Mouse (Mus musculus): Measurements from ENCODE around the gene Tdrd6. TPM values are rescaled to one million over a fixed set of nuclear protein-coding genes. Genes with fewer than 3 reads are reported as not detected.

The Tdrd6 gene
- polyA plus RNA-seq (2014; fragmentation: Nextera tagmentation; extraction: Ambion mirVana): not detected in 2 replicates

DNA sequence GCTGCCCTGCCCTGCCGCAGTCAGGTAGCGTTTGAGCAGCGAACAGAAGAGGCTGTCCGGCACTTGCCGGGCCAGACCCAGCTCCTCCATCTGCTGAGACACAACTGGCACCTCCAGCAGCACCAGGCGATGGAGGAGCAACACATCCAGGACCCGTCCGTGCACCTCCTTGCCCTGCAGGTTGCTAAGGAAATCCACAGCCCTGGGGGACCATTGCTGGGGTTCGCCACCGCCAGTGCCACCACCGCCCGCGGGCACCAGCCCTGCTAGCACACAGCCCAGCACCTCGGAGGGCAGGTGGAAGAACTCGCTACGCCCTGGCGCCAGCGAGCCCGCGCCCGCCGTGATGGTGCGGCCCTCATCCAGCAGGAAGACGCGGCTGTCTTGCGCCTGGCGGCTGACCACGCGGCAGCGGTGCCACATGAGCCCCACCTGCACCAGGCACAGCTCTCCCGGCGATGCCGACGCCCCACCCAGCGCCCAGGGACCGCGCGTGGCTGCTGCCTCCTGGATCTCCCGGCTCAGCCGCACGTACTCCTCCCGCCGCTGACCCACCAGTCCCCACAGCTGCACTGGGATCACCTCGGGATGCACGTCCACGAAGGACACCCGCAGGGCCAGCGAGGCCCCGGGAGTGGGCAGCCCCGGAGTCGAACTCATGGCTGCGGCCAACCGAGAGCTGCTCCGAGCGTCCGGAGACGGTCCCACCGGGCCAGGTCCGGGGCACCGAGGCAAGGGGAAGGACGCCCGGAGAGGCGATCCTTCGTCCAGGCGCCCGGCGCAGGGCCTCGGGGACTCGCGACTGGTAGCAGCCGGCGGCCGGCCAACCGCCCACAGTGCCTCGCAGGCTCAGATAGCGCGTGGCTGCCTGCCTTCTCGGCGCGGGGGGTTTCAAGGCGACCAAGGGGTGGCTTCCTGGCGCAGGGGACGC lies at the start of gene Tdrd6:
TSS of gene Tdrd6 (minus strand) at position 804 of the 931 bp plus-strand sequence.
- Histone ChIP-seq H3K27me3 (ENCODE audit: control insufficient read depth, insufficient read depth, low read length) (peaks cover 25% of the 10 kb centered on the region; the same call in 1 of the 2 replicates), H3K4me2 (replicated peaks; ENCODE audit: low read depth, low read length) (peak within 1 kb of the TSS; percentile 72), H3K36me3 (ENCODE audit: control insufficient read depth, insufficient read depth, low read length) (no peaks in the 10 kb centered on the region), H3K27ac (ENCODE audit: low read length) (no peak within 1 kb of the TSS), H3K9me3 (ENCODE audit: control insufficient read depth, low read depth, low read length) (no peaks in the 10 kb centered on the region), H3K9ac (replicated peaks; ENCODE audit: low read depth, low read length) (0 out of 2 replicates have a peak within 1 kb of the TSS, but pooled peaks have one; percentile 2), H3K4me1 (ENCODE audit: control insufficient read depth, insufficient read depth, low read length) (peaks cover 8% of the 10 kb centered on the region; the same call in 1 of the 2 replicates), H3K4me3 (ENCODE audit: low read depth, low read length) (peak within 1 kb of the TSS; percentile 35)
- ATAC-seq (ENCODE audit: insufficient number of reproducible peaks, insufficient read depth, low FRiP score, low read depth): 0 out of 2 replicates have a peak, but pooled peaks have one; percentile 10
- 3% methylated on average over 82 of the region's 83 CpGs for WGBS

GRCm38 (mm10) chr17:43677317-43677716 lies 47.2 kb upstream of the Tdrd6 start:
- H3K4me2 ChIP-seq (replicated peaks; ENCODE audit: low read depth, low read length): no peak overlapping the region
- whole genome bisulfite sequencing: 11% methylated on average over 1 of the region's 1 CpGs
- H3K9me3 ChIP-seq (ENCODE audit: control insufficient read depth, low read depth, low read length): no peaks in the 10 kb centered on the region
- H3K4me1 ChIP-seq (ENCODE audit: control insufficient read depth, insufficient read depth, low read length): no peaks in the 10 kb centered on the region
- no peak overlapping the region for H3K9ac ChIP-seq (replicated peaks; ENCODE audit: low read depth, low read length)
- no peaks in the 10 kb centered on the region for H3K36me3 ChIP-seq (ENCODE audit: control insufficient read depth, insufficient read depth, low read length)
- no peak for ATAC-seq (ENCODE audit: insufficient number of reproducible peaks, insufficient read depth, low FRiP score, low read depth)
- no peaks in the 10 kb centered on the region for H3K27me3 ChIP-seq (ENCODE audit: control insufficient read depth, insufficient read depth, low read length)
- no peak overlapping the region for H3K27ac ChIP-seq (ENCODE audit: low read length)
- H3K4me3 ChIP-seq (ENCODE audit: low read depth, low read length): no peak overlapping the region

DNA sequence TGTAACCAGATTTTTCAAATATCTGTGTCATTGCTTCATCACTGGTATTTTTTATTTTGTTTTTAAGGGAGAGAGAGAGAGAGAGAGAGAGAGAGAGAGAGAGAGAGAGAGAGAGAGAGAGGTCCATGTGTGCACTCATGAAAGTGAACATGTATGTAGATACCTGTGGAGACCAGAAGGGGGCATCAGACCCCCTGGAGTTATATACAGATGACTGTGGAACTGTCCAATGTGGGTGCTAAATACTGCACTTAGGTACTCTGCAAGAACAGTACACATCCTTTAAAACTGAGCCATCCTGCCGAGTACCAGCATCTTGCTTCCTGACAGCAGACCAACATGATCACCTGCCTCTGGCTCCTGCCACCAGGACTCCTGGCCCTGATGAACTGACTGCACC lies 46.1 kb upstream of the Tdrd6 start:
- Histone ChIP-seq H3K4me3 (ENCODE audit: low read depth, low read length) (no peak overlapping the region), H3K4me2 (replicated peaks; ENCODE audit: low read depth, low read length) (no peak overlapping the region), H3K36me3 (ENCODE audit: control insufficient read depth, insufficient read depth, low read length) (no peaks in the 10 kb centered on the region), H3K4me1 (ENCODE audit: control insufficient read depth, insufficient read depth, low read length) (no peaks in the 10 kb centered on the region), H3K9me3 (ENCODE audit: control insufficient read depth, low read depth, low read length) (no peaks in the 10 kb centered on the region), H3K27ac (ENCODE audit: low read length) (no peak overlapping the region), H3K9ac (replicated peaks; ENCODE audit: low read depth, low read length) (no peak overlapping the region), H3K27me3 (ENCODE audit: control insufficient read depth, insufficient read depth, low read length) (no peaks in the 10 kb centered on the region)
- 92% methylated on average over 1 of the region's 1 CpGs for WGBS
- no peak for ATAC-seq (ENCODE audit: insufficient number of reproducible peaks, insufficient read depth, low FRiP score, low read depth)

DNA sequence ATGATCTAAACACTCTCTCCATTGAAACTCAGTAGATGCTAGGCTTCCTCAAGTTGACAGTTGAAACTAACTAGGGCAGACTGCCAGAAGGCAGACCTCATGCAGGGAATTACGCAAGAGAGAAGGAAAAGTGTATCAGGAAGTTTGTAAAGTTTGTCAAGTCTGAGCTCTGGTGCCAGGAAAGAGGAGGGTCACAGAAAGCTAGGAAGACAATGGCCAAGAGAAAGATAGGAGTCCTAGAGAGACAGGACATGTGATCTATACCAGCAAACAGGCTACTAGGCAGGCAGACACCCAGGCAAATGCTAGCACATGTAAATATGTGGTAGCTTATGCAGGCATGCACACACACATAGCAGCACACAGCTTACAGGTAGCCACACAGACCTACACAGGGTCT lies 45.1 kb upstream of the Tdrd6 start:
- no peak overlapping the region for H3K4me3 ChIP-seq (ENCODE audit: low read depth, low read length)
- H3K36me3 ChIP-seq (ENCODE audit: control insufficient read depth, insufficient read depth, low read length): no peaks in the 10 kb centered on the region
- H3K27ac ChIP-seq (ENCODE audit: low read length): no peak overlapping the region
- no peaks in the 10 kb centered on the region for H3K4me1 ChIP-seq (ENCODE audit: control insufficient read depth, insufficient read depth, low read length)
- H3K4me2 ChIP-seq (replicated peaks; ENCODE audit: low read depth, low read length): no peak overlapping the region
- H3K27me3 ChIP-seq (ENCODE audit: control insufficient read depth, insufficient read depth, low read length): no peaks in the 10 kb centered on the region
- no peak overlapping the region for H3K9ac ChIP-seq (replicated peaks; ENCODE audit: low read depth, low read length)
- WGBS: 63% methylated on average over 1 of the region's 1 CpGs
- H3K9me3 ChIP-seq (ENCODE audit: control insufficient read depth, low read depth, low read length): no peaks in the 10 kb centered on the region
- ATAC-seq (ENCODE audit: insufficient number of reproducible peaks, insufficient read depth, low FRiP score, low read depth): no peak

- Histone ChIP-seq H3K9me3 (ENCODE audit: control insufficient read depth, low read depth, low read length) (no peaks in the 10 kb centered on the region), H3K4me2 (replicated peaks; ENCODE audit: low read depth, low read length) (no peak overlapping the region), H3K27me3 (ENCODE audit: control insufficient read depth, insufficient read depth, low read length) (no peaks in the 10 kb centered on the region), H3K4me3 (ENCODE audit: low read depth, low read length) (no peak overlapping the region), H3K9ac (replicated peaks; ENCODE audit: low read depth, low read length) (no peak overlapping the region), H3K36me3 (ENCODE audit: control insufficient read depth, insufficient read depth, low read length) (no peaks in the 10 kb centered on the region), H3K27ac (ENCODE audit: low read length) (no peak overlapping the region), H3K4me1 (ENCODE audit: control insufficient read depth, insufficient read depth, low read length) (0 out of 2 replicates have a peak, but pooled peaks cover 7% of the 10 kb centered on the region)
- ATAC-seq (ENCODE audit: insufficient number of reproducible peaks, insufficient read depth, low FRiP score, low read depth): no peak
- 45% methylated on average over 4 of the region's 4 CpGs for WGBS
Observed at GRCm38 (mm10) chr17:43671907-43672306, 41.8 kb upstream of the Tdrd6 start.

DNA sequence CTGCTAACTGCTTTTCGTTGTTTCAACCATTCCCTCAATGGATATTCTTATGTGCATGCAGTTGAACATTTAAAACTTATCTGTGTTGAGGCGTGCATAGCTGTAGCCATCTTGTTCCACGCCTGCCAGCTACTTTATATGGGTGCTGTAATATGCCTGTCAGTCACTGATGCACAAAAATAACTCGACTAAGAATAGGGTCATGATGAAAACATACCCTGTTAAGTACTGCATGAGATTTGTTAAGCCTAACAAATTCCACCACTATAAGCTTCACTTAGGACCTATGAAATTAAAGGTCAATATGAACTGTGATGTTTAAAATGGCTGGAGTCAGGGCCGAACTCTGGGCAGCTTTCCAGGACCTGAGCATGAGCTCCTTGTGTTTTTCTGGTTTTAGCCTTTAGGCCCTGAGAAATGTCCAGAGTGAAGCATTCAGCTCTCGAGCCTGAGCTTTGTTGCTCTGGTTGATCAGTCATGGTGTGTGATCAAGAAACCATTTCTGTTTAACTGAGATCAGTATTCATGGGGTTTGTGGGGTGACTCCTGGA lies 39.1 kb upstream of the Tdrd6 start:
- peak overlapping the region; percentile 12; the same call in 1 of the 2 replicates for H3K27ac ChIP-seq (ENCODE audit: low read length)
- H3K9ac ChIP-seq (replicated peaks; ENCODE audit: low read depth, low read length): no peak overlapping the region
- H3K36me3 ChIP-seq (ENCODE audit: control insufficient read depth, insufficient read depth, low read length): no peaks in the 10 kb centered on the region
- peaks cover 12% of the 10 kb centered on the region; the same call in 1 of the 2 replicates for H3K4me1 ChIP-seq (ENCODE audit: control insufficient read depth, insufficient read depth, low read length)
- H3K4me2 ChIP-seq (replicated peaks; ENCODE audit: low read depth, low read length): peak overlapping the region; percentile 45
- peak overlapping the region; percentile 79; the same call in 1 of the 2 replicates for H3K4me3 ChIP-seq (ENCODE audit: low read depth, low read length)
- no peaks in the 10 kb centered on the region for H3K9me3 ChIP-seq (ENCODE audit: control insufficient read depth, low read depth, low read length)
- H3K27me3 ChIP-seq (ENCODE audit: control insufficient read depth, insufficient read depth, low read length): no peaks in the 10 kb centered on the region
- ATAC-seq (ENCODE audit: insufficient number of reproducible peaks, insufficient read depth, low FRiP score, low read depth): no peak
- 64% methylated on average over 6 of the region's 6 CpGs for WGBS

DNA sequence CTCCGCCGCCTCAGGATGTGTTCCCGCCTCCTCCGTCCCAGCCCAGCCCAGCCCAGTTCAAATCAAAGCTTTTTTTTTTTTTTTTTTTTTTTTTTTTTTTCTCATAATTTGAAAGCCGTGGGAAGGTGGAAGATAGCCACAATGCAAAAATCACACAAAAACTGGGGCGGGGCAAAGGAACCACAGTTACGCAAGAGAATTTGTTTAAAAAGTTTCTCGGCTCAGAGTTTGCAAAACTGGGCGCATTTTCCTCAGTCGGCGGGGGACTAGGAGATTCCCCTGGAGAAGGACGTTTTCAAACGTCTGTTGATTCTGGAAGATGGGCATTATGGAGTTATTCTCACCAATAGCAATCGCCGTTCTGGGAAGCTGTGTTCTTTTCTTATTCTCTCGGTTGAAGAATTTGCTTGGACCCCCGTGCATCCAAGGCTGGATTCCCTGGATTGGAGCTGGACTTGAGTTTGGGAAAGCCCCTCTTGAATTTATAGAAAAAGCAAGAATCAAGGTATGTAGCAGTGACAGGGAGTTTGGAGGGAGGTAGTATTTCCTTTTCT lies 37.3 kb upstream of the Tdrd6 start, which contains the start of gene Cyp39a1:
TSS of gene Cyp39a1 (plus strand) at position 136 of the 554 bp plus-strand sequence.
- peak within 1 kb of the TSS; percentile 79 for H3K4me3 ChIP-seq (ENCODE audit: low read depth, low read length)
- 0% methylated on average over 17 of the region's 17 CpGs for WGBS
- H3K27ac ChIP-seq (ENCODE audit: low read length): no peak within 1 kb of the TSS; the same call in 1 of the 2 replicates
- peaks cover 12% of the 10 kb centered on the region; the same call in 1 of the 2 replicates for H3K4me1 ChIP-seq (ENCODE audit: control insufficient read depth, insufficient read depth, low read length)
- no peaks in the 10 kb centered on the region for H3K9me3 ChIP-seq (ENCODE audit: control insufficient read depth, low read depth, low read length)
- ATAC-seq (ENCODE audit: insufficient number of reproducible peaks, insufficient read depth, low FRiP score, low read depth): no peak
- H3K4me2 ChIP-seq (replicated peaks; ENCODE audit: low read depth, low read length): peak within 1 kb of the TSS; percentile 88
- no peaks in the 10 kb centered on the region for H3K27me3 ChIP-seq (ENCODE audit: control insufficient read depth, insufficient read depth, low read length)
- no peaks in the 10 kb centered on the region for H3K36me3 ChIP-seq (ENCODE audit: control insufficient read depth, insufficient read depth, low read length)
- peak within 1 kb of the TSS; percentile 60 for H3K9ac ChIP-seq (replicated peaks; ENCODE audit: low read depth, low read length)

- WGBS: 1% methylated on average over 41 of the region's 41 CpGs
- peak; percentile 97 for ATAC-seq (ENCODE audit: insufficient number of reproducible peaks, insufficient read depth, low FRiP score, low read depth)
Observed at GRCm38 (mm10) chr17:43666576-43667289, 36.6 kb upstream of the Tdrd6 start, which contains the start of gene Slc25a27. Slc25a27 (minus strand) TSS chr17:43667214.

More at GRCm38 (mm10) chr17:43666576-43667289, 36.6 kb upstream of the Tdrd6 start, which contains the start of gene Slc25a27:
- no peak within 1 kb of the TSS; the same call in 1 of the 2 replicates for H3K27ac ChIP-seq (ENCODE audit: low read length)
- H3K4me1 ChIP-seq (ENCODE audit: control insufficient read depth, insufficient read depth, low read length): peaks cover 12% of the 10 kb centered on the region; the same call in 1 of the 2 replicates
- peak within 1 kb of the TSS; percentile 88 for H3K4me2 ChIP-seq (replicated peaks; ENCODE audit: low read depth, low read length)
- H3K4me3 ChIP-seq (ENCODE audit: low read depth, low read length): peak within 1 kb of the TSS; percentile 79
- H3K27me3 ChIP-seq (ENCODE audit: control insufficient read depth, insufficient read depth, low read length): no peaks in the 10 kb centered on the region
- H3K36me3 ChIP-seq (ENCODE audit: control insufficient read depth, insufficient read depth, low read length): no peaks in the 10 kb centered on the region
- no peaks in the 10 kb centered on the region for H3K9me3 ChIP-seq (ENCODE audit: control insufficient read depth, low read depth, low read length)
- peak within 1 kb of the TSS; percentile 60 for H3K9ac ChIP-seq (replicated peaks; ENCODE audit: low read depth, low read length)

Data from stomach, embryonic 14.5 days (tissue).